Mouse (Mus musculus): Measurements from ENCODE around the gene Cdca8.

DNA sequence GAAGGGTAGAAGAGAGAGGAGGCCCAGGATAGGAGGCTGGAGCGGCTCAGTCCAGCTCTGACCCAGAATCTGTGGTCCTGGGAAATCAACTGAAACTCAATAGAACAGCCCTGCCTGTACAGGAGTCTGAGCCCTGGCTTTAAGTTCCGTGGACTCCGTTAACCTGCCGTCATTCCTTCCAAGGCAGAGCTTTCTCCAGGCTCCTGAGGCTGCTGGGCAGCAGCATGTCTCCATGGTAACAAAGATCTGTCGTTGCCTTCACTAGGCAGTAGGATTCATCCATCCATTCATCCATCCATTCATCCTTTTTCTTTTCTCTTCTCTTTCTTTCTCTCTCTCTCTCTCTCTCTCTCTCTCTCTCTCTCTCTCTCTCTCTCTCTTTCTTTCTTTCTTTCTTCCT lies 31.6 kb upstream of the Cdca8 start:
- TF ChIP-seq CTCF (IDR thresholded peaks at IDR 0.05; ENCODE audit: borderline replicate concordance, insufficient read depth, low read length) (no peak), POLR2A (IDR thresholded peaks at IDR 0.05; ENCODE audit: low read depth, low read length) (no peak)

Data from embryonic fibroblast, embryonic 13.5 days (primary cell).